Mouse (Mus musculus): ENCODE data around the gene Bpifb3. TPM values are rescaled to one million over a fixed set of nuclear protein-coding genes. Genes with fewer than 3 reads are reported as not detected.

Bpifb3 gene
- not detected for total RNA-seq (2021)
- long read RNA-seq, experiment 1 = 0 reads
- long read RNA-seq, experiment 2 = 0 reads

- DNase-seq (ENCODE audit: low spot score in 2 of 2) = no peak
Observed at GRCm38 (mm10) chr2:153917930-153918329, at the start of gene Bpifb3. Gene Bpifb3 (plus strand): TSS chr2:153918230.

DNA sequence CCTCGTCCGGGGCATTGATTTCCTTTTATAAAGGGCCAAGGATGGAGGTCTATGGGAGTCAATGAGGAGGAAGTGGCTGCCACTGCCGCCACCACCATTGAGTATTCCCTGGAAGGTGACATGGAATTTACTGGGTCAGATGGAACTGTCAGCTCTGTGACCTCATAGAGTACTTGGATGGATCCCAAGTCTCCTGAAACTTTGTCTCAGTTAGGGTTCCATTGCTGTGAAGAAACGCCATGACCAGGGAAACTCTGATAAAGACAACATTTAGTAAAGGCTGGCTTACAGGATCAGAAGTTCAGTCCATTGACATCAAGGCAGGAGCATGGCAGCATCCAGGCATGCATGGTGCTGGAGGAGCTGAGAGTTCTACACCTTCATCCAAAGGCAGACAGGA, 47.0 kb upstream of the Bpifb3 start, which contains the start of gene Sun5:
Gene Sun5, minus strand, starts transcription at position 101 of the 400 bp plus-strand sequence.
- no peak for DNase-seq (ENCODE audit: low spot score in 2 of 2)

GRCm38 (mm10) chr2:153874745-153875144, 43.3 kb upstream of the Bpifb3 start, which contains the start of gene Bpifb2:
Gene Bpifb2 (plus strand): TSS chr2:153875045.
- DNase-seq (ENCODE audit: low spot score in 2 of 2) = no peak

- DNase-seq (ENCODE audit: low spot score in 2 of 2) = no peak
Observed at GRCm38 (mm10) chr2:153899111-153899510, 18.9 kb upstream of the Bpifb3 start.

DNA sequence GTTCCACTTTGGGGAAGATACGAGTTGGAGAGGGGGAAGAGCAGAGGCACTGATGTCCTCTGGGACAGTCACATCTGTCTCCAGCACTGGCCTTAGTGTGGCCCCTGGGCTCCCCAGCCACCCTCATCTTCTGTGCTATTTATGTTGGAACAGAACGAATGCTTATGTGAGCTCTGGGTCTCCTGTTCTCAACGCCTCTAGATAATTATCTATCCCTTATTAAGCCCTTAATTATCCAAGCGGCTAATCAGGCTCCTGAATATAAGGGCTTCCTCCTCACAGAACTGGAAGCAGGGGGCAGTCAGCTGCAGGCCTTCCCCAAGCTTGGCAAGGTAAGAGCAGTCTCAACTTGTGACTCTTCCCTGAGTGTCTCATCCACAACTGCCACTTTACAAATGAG, 17.9 kb upstream of the Bpifb3 start, which contains the start of gene Bpifb6:
Gene Bpifb6, plus strand, starts transcription at position 301 of the 400 bp plus-strand sequence.
- no peak for DNase-seq (ENCODE audit: low spot score in 2 of 2)

GRCm38 (mm10) chr2:153902726-153903125, 15.3 kb upstream of the Bpifb3 start:
- no peak for DNase-seq (ENCODE audit: low spot score in 2 of 2)

- DNase-seq (ENCODE audit: low spot score in 2 of 2) = no peak
Observed at GRCm38 (mm10) chr2:153906626-153907025, 11.4 kb upstream of the Bpifb3 start.

- peak in 1 of 2 experiments; percentile 43 for DNase-seq (ENCODE audit: low spot score in 2 of 2)
Observed at GRCm38 (mm10) chr2:153914151-153914550, 3.9 kb upstream of the Bpifb3 start.

DNA sequence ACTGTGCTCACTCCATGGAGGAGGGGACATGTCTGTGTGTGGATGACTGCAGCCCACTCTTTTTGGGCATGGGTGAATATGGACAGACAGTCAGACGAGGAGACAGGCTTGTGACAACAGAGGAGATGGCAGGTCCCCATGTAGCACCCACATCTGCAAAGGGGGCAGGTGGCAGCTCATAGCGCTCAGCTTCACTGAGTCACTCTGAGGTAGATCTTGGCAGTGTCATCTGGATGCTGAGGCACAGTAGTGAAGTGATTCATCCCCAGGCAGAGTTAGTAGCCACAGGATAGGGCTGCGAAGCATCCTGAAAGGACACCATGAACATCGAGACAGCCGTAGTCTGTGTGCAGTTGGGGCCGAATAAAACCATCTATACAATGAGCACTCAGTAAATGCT, 3.2 kb downstream of the Bpifb3 start:
- no peak for DNase-seq (ENCODE audit: low spot score in 2 of 2)

DNA sequence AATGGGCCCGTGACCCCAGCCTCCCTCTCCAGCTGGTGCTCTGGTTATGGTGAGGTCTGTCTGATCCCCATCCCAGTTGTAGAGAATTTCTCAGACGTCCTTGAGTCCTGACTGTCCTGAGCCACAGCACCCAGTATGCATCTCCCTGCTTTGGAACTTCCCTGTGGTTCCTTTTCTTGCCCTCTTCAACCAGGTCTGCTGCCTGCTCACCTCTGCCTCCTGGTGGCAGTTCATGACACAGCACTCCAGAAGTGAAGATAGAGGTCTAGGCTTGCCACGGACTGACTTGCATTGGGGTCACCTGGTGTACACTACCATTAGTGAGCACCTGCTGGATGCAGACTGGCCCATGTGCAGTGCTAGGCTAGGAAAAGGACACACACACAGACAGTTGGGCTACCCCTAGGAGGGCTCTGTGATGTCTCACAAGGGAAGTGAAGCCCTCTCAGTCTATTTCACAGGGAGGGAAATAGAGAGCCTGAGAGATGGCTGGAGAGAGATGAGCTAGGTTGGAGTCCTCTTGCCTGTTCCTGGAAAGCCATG, 11.9 kb downstream of the Bpifb3 start:
- DNase-seq (ENCODE audit: low spot score in 2 of 2) = peak in 1 of 2 experiments; percentile 56

- DNase-seq (ENCODE audit: low spot score in 2 of 2) = no peak
Observed at GRCm38 (mm10) chr2:153931125-153931524, 13.1 kb downstream of the Bpifb3 start.

- DNase-seq (ENCODE audit: low spot score in 2 of 2) = no peak
Observed at GRCm38 (mm10) chr2:153933311-153933710, 15.3 kb downstream of the Bpifb3 start.

GRCm38 (mm10) chr2:153935348-153935747, 17.3 kb downstream of the Bpifb3 start:
- DNase-seq (ENCODE audit: low spot score in 2 of 2) = no peak

DNA sequence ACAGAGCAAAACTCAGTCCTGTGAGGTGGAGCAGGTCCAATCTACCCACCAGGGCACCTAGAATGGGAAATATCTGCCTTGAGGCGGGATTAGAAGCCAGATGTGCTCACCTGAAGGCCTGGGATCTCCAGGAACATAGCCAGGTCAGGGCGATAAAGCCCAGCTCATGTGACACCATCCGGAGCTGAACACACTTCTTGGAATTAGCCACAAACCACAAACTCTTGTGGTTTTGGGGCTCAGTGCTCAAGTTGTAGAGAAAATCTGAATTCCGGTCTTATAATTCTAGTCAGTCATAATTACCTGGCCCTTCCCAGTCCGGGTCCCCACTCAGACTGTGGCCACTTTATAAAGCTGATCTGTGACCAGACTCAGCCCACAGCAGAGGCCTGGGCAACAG, 19.8 kb downstream of the Bpifb3 start, which contains the start of gene Bpifb4:
Gene Bpifb4, plus strand, starts transcription at position 370 of the 400 bp plus-strand sequence.
- DNase-seq (ENCODE audit: low spot score in 2 of 2) = no peak

GRCm38 (mm10) chr2:153943537-153943936, 25.5 kb downstream of the Bpifb3 start:
- DNase-seq (ENCODE audit: low spot score in 2 of 2) = peak in 1 of 2 experiments; percentile 23

DNA sequence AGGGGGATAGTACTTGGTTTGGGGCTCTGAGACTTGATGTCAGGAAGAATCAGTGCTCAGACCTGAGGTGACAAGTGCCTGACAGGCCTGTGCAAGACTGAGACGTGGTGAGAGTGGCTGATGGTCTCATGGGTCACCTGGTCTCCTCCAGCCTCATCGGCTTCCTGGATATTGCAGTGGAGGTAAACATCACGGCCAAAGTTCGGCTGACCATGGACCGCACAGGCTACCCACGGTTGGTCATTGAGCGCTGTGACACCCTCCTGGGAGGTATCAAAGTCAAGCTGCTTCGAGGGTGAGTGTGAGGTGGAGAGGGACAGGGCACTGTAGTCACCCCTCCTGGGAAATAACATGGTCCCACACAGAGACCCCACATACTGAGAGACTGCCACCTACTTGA, 26.5 kb downstream of the Bpifb3 start:
- DNase-seq (ENCODE audit: low spot score in 2 of 2) = no peak

DNA sequence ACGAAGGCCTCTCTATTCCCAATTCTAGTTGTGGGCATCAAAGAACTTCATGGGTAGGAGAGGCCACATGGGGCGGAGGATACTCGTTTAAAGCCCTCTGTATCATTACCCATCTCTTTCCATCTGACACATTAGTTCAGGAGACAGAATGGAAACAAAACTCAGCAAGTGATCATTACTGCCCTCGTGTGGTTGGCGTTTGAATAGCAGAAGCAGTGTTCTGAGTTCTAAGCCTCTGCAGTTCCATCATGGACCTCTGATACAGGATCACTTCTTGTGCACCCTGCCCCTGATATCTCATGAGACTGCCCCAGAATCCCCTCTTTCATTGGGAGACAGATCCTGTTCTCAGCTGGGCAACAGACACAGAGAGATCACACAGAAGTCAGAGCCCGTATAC, 34.9 kb downstream of the Bpifb3 start:
- DNase-seq (ENCODE audit: low spot score in 2 of 2) = peak in 1 of 2 experiments; percentile 37

DNA sequence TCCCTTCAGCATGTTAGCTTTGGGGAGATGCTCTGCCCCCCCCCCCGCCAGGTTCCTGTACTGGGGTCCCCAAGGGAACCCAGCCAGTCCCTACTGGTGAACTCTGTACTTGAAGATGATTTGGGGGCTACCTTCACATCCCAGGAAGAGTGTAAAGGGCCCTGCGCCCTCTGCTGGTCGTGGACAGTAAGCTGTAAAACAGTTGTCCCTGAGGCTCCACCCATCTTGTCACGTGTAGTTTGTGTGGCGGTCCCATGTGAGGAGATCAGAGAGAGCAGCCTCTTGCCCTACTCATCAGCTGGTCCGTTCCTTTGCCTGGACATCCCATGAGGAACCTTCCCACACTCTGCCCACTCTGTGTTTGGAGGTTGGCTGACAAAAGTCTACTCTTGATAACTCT, 35.8 kb downstream of the Bpifb3 start:
- peak in 1 of 2 experiments; percentile 25 for DNase-seq (ENCODE audit: low spot score in 2 of 2)

DNA sequence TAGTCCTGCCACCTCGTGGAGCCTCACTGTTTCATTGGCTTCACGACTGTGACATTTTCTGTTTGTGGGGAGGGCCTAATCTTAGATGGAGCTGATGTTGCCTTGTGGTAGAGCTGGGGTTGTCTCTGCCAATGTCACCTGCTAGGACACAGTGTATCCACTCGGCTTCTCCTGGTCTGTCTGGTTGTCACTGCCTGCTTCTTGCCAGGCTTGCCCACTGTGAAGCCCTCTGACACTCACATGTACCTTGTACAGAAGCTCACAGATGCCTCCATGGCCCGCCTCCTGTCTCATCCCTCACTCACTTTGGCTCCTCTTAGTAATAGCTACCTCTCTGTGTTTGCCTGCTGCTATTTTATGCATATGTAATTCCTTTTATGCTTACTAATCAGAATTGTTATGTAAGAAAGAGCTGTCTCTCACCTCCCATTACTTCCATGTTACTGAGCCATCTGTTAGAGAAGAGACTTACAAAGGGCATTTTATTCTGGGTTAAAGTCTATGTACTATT, 44.8 kb downstream of the Bpifb3 start:
- DNase-seq (ENCODE audit: low spot score in 2 of 2) = no peak

- DNase-seq (ENCODE audit: low spot score in 2 of 2) = no peak
Observed at GRCm38 (mm10) chr2:153963334-153963733, 45.3 kb downstream of the Bpifb3 start.

DNA sequence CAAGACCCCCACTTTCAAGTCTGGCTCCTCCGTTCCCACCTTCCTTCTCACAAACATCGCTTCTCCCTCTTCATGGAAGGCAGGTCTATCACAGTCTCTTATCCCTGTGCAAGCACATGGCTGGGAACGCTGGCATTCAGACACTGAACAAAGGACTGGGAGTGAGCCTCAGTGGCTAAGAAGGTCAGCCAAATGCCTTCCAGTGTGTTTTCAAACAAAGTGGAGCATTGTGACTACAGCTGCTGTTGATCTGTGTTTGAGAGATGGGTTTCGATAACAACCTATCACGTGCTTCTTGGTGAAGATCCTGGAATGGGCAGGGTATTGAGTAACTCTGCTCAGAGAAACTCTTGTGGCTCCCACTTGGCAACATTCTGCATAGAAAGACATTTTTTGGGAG, 52.2 kb downstream of the Bpifb3 start:
- DNase-seq (ENCODE audit: low spot score in 2 of 2) = no peak

GRCm38 (mm10) chr2:153974582-153974981, 56.6 kb downstream of the Bpifb3 start, which contains the start of gene Bpifa6:
Gene Bpifa6 (plus strand): TSS chr2:153974945.
- no peak for DNase-seq (ENCODE audit: low spot score in 2 of 2)

Data from gastrocnemius, postnatal 4 days (tissue).